Mouse (Mus musculus) bone marrow, adult 2 months (tissue): ENCODE measurements around the gene Poglut1. TPM values are rescaled to one million over a fixed set of nuclear protein-coding genes. Genes with fewer than 3 reads are reported as not detected.

Experiments
- H3K27ac ChIP-seq: fragments of 200-500 bp; 2 replicates; pipeline ENCODE4 v1.5.1; 2012; ENCODE audit warnings: low read depth, mild to moderate bottlenecking, control low read depth, inconsistent platforms, low read length; ENCODE audit not compliant: control insufficient read depth, poor library complexity, insufficient read depth
- H3K4me1 ChIP-seq: fragments of 200-500 bp; 2 replicates; pipeline ENCODE4 v1.6.1; 2011; ENCODE audit warnings: low read length; ENCODE audit not compliant: control insufficient read depth, insufficient read depth
- H3K4me3 ChIP-seq: fragments of 200-500 bp; replicated peaks from 2 replicates; pipeline ENCODE3; 2011; ENCODE audit warnings: mild to moderate bottlenecking, low read depth, low read length, control low read depth; ENCODE audit not compliant: control insufficient read depth
- CTCF ChIP-seq: fragments of 200-500 bp; IDR thresholded peaks from 2 replicates; pipeline ENCODE4 v1.5.1; 2011; ENCODE audit warnings: low read length, control low read depth; ENCODE audit not compliant: control insufficient read depth, insufficient read depth
- POLR2A ChIP-seq: fragments of 200-500 bp; IDR thresholded peaks from 2 replicates; pipeline ENCODE4 v1.6.1; 2011; ENCODE audit warnings: low read depth, mild to moderate bottlenecking, control low read depth, low read length, borderline replicate concordance; ENCODE audit not compliant: control insufficient read depth
- WGBS: fragments of 180-500 bp; shearing (Covaris S2); methylation state at CpG from one replicate; pipeline ENCODE4 v1.1.7; 2018; 5-methylcytosine and 5-hydroxymethylcytosine counted together
- polyA plus RNA-seq: library from polyadenylated mRNA; stranded (reverse); fragments of >200 nt; gene quantifications from 2 replicates; pipeline ENCODE4 v1.2.4, GENCODE M21; 2011; ENCODE audit warnings: low replicate concordance; ENCODE audit not compliant: missing spikeins, insufficient read depth, insufficient read length

Poglut1 gene
- polyA plus RNA-seq, 1 experiment = 12.0 TPM

DNA sequence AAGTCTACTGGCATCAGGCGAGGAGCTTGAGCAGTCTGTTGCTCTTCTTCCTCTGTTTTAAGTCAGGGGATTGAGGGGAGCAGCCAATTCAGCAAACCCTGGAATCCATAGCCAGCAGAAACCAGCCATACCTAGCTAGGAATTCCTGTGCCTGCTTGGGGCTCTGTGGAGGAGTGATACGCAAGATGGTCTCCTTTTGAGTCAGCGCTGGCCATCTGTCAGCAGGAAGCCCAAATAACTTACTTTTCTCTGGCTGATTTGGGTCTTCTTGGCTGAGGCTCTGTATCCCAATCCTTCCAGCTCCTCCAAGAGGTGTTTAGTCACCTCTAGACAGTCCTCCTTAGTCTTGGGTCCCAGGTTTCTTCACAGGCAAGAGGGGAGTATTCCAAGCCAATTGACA is 5.9 kb upstream of the Poglut1 start:
- no peaks in the 10 kb centered on the region for H3K4me1 ChIP-seq
- TF ChIP-seq CTCF = no peak
- no peak for TF ChIP-seq POLR2A
- H3K27ac ChIP-seq = no peak overlapping the region
- WGBS = 79% methylated on average over 3 of the region's 3 CpGs
- H3K4me3 ChIP-seq = no peak overlapping the region

DNA sequence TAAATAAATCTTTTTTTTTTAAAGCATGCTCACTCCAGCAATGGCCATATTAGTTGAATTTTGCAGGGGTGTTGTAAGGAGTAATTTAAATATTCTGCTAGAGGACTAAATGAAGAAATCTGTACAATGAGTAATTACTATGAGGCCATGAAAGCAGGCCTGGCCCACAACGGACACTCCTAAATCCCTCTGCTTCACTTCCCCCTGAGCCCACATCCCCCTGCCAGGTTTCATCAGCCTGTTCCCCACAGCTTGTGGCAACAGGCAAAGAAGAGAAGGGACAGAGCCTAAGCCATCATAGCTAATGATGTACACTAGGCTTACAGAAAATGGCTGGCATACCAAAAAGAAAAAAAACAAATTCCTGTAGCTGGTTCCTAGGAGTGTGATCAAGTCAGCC is 2.1 kb downstream of the Poglut1 start:
- Histone ChIP-seq H3K27ac (no peak overlapping the region), H3K4me3 (no peak overlapping the region), H3K4me1 (no peaks in the 10 kb centered on the region)
- TF ChIP-seq POLR2A = no peak
- no peak for TF ChIP-seq CTCF
- 50% methylated on average over 1 of the region's 1 CpGs for WGBS

DNA sequence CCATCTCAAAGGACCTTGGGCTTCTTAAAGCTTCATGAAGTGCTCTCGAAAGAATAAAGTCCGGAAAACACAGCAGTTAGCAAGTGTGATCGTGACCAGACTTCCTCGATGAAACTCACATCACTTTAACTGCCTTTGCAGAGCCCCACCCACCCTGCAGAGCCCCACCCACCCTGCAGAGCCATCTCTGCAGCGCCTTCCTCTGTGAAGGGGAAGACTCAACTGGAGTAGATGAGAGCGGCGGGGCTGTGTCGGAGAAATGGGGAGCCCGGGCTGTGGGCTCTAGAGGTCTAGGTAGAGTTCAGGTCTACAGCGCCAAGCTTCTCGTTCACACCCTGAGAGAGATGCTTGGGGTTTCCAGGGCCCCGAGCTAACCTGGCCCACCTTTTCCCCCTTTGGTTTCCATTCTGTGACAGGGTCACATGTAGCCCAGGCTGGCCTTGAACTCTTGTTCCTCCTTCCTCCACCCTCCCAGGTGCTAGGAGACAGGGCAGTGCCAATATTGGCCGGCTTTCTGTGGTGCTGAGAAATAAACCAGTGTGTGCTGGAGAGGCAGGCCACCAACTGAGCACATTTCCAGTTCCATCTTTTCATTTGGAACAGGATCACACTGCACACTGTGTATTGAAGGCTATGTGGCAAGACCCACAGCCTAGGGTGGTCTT is 11.2 kb downstream of the Poglut1 start:
- no peak overlapping the region for H3K27ac ChIP-seq
- no peaks in the 10 kb centered on the region for H3K4me1 ChIP-seq
- TF ChIP-seq CTCF (no peak), POLR2A (no peak)
- 82% methylated on average over 13 of the region's 13 CpGs for WGBS
- no peak overlapping the region for H3K4me3 ChIP-seq

DNA sequence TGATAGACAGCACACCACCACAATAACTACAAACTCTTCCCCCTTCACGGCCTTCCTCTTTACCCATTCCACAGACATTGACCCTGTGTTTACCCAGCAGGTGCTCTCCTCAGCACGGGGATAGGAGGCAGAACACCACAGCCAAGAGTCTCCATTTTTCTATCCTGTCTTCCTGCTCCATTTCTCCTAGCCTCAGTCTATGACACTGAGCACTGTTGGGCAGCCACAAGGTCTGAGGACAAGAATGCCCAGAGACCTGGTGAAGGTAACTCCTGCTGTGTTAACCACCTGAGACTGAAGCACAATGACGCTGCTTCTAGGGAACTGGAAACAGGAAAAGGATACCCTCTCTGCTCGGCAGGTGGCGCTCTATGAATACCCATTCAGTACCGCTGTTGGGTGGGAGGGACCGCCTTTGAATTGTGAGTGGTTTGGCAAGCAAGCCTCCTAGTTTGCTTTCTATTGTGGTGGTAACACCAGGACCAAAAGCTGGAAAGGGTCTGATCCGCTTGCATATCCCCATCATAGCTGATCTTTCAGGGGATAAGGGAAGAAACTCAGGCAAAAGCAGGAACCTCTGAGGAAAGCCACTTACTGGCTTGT is 13.4 kb downstream of the Poglut1 start:
- Histone ChIP-seq H3K4me3 (no peak overlapping the region), H3K27ac (no peak overlapping the region), H3K4me1 (no peaks in the 10 kb centered on the region)
- 38% methylated on average over 8 of the region's 8 CpGs for WGBS
- TF ChIP-seq POLR2A (no peak), CTCF (peak; percentile 87)

DNA sequence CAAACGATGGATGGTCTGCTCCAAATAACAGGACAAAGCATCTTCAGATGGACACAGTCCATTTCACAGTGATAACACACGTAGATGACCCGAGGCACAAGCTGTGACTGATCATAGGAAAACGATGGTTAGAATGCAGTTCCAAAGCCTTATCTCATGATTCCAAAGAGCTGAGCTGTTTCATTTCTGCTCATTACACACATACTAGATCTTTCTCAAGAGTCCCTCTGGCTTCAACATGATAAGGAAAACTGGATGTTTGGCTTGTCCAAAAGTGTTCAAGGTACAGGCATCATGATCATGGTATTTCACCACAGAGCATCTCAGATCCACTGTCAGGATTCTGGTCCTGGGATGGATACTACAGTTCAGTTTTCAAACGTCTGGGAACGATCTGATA is 23.8 kb downstream of the Poglut1 start:
- H3K4me3 ChIP-seq = no peak overlapping the region
- 78% methylated on average over 6 of the region's 6 CpGs for WGBS
- H3K4me1 ChIP-seq = no peaks in the 10 kb centered on the region; the same call in 1 of the 2 replicates
- TF ChIP-seq CTCF (no peak), POLR2A (no peak)
- no peak overlapping the region for H3K27ac ChIP-seq

DNA sequence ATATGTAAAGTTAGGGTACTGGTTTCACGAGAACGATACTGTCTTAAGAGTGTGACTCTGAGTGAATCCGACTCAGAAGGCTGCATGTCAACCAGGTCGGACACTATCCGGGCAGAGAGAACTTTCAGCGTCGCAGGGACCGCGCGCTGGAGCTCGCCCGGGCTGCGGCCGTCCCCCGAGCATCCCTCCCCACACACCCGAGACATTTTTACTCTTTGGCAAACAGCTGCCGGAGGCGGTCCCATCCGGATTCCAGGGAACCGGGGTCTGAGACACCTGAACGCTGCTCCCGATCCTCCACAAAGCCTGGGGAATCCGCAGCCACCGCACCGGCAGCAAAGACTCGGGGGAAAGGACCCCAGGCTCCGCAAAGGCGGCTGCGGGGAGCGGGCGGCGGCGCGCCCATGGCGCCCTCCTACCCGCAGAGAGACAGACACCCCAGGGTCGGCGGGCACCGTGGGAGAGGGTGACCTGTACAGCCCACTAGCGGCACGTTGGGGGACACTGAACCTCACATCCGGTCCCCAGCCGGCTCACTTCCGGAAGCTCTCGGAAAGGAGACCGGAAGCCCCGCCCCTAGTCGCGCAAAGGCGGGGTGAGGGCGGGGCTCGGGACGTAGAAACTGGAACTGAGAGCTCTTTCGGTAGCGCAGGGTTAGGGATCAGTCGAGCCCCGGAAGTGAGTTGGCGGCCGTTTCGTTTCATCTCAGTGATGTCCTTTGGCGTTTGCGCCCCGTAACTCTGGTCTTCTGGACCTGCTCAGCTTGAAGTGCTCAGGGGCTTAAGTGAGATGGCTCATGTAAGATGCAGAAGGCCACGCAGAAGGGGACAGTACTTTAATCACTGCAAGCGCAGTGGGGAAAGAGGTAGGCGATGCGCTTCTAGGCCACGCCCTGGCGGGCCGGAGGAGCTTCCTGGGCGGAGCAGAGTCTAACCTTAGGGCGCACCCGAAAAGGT is 27.7 kb downstream of the Poglut1 start, which contains the start of gene Timmdc1:
Gene Timmdc1, minus strand, starts transcription at position 535 of the 956 bp plus-strand sequence.
- no peak; the same call in 1 of the 2 replicates for TF ChIP-seq CTCF
- TF ChIP-seq POLR2A = peak; percentile 25; the same call in 1 of the 2 replicates
- peak within 1 kb of the TSS; percentile 98 for H3K4me3 ChIP-seq
- H3K27ac ChIP-seq = peak within 1 kb of the TSS; percentile 98
- WGBS = under 1% methylated on average over 73 of the region's 73 CpGs
- no peaks in the 10 kb centered on the region; the same call in 1 of the 2 replicates for H3K4me1 ChIP-seq

DNA sequence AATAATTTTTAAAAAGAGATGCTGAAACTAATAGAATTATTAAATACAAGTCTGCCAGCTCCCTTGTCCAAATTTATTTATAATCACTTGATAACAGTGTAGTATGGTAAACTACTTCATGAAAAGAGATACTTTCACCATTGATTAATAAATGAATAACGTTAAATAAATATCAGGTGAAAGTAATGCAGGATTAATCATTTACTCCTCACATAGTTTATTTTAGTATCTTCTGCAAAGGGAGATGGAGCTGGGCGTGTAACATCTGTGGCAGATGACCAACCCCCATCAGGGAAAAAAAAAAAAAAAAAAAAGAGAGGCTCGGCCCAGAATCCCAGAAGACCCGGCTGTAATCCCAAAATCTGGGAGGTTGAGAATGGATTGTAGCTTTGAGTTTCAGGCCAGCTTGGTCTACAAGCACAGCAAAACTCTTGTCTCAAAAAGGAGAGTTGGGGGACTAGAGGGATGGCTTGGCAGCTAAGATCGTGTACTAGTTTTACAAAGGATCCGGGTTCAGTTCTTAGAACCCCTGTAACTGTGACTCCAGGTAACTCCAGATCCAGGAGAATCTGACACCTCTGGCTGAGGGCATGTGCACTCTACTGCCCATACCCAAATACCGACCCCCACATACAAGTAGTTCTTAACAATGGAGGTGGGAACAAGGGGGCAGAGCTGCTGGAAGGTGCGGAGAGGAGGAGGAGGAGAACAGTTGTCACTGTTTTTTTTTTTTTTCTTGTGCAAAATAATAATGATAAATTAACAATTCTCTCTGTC is 28.7 kb downstream of the Poglut1 start:
- TF ChIP-seq CTCF (no peak), POLR2A (no peak)
- Histone ChIP-seq H3K4me3 (peak overlapping the region; percentile 39), H3K4me1 (no peaks in the 10 kb centered on the region; the same call in 1 of the 2 replicates), H3K27ac (no peak overlapping the region)
- 45% methylated on average over 8 of the region's 8 CpGs for WGBS
